Mouse (Mus musculus): ENCODE data around the gene Tcf7l1.

- TF ChIP-seq EP300 (IDR thresholded peaks at IDR 0.05; ENCODE audit: low read depth) (no peak), CTCF (IDR thresholded peaks at IDR 0.05; ENCODE audit: low read depth) (no peak)
These were observed 20.2 kb downstream of the Tcf7l1 start for GRCm38 (mm10) chr6:72768804-72769203.
